Mouse (Mus musculus): ENCODE results near the gene Cmtm4. TPM values are rescaled to one million over a fixed set of nuclear protein-coding genes. Genes with fewer than 3 reads are reported as not detected.

Gene Cmtm4
- 8.0 and 9.4 TPM in 2 replicates for polyA plus RNA-seq (2021; fragmentation: Nextera tagmentation)
- long read RNA-seq, experiment 1, partial matches to known transcripts, result 0 of 48 reads
- long read RNA-seq, experiment 1, other reads (novel, unspliced or antisense), result 48 of 48 reads
- long read RNA-seq, experiment 2, partial matches to known transcripts, result 0 of 28 reads
- long read RNA-seq, experiment 2, other reads (novel, unspliced or antisense), result 28 of 28 reads

GRCm38 (mm10) chr8:104395703-104396357 lies at the start of gene Cmtm4:
Gene Cmtm4 (minus strand): TSS chr8:104395807.

GRCm38 (mm10) chr8:104442299-104443124 lies 46.9 kb upstream of the Cmtm4 start, which contains the start of gene Dync1li2:
Gene Dync1li2 (minus strand): TSS chr8:104443047.

GRCm38 (mm10) chr8:104339229-104339982 lies 56.2 kb downstream of the Cmtm4 start, which contains the start of gene Cmtm3:
Gene Cmtm3 (plus strand): TSS chr8:104339410.

GRCm38 (mm10) chr8:104321930-104322329 lies 73.7 kb downstream of the Cmtm4 start, which contains the start of gene Cmtm2b:
Gene Cmtm2b (plus strand): TSS chr8:104322230.

GRCm38 (mm10) chr8:104321267-104321666 lies 74.3 kb downstream of the Cmtm4 start, which contains the start of gene Gm11020:
Gene Gm11020 (plus strand): TSS chr8:104321567.

GRCm38 (mm10) chr8:104309441-104310155 lies 86.0 kb downstream of the Cmtm4 start, which contains the start of the genes Gm45711 and Cmtm1:
Gene Gm45711 (minus strand): TSS chr8:104310081.
Gene Cmtm1 (minus strand): TSS chr8:104310145.

Other genes starting within 250 kb of the Cmtm4 start
- 2.6 and 10.0 TPM in 2 replicates for gene Bean1, start 225.4 kb downstream of the Cmtm4 start, polyA plus RNA-seq (2021; fragmentation: Nextera tagmentation)
- 25.3 and 28.2 TPM in 2 replicates for gene Tk2, start 147.2 kb downstream of the Cmtm4 start, polyA plus RNA-seq (2021; fragmentation: Nextera tagmentation)
- gene Cklf, start 144.9 kb downstream of the Cmtm4 start, polyA plus RNA-seq (2021; fragmentation: Nextera tagmentation), result 6.6 and 8.2 TPM in 2 replicates
- gene Cmtm2a, start 102.6 kb downstream of the Cmtm4 start, polyA plus RNA-seq (2021; fragmentation: Nextera tagmentation), result not detected in 2 replicates
- not detected in 2 replicates for gene Gm45711, start 85.7 kb downstream of the Cmtm4 start, polyA plus RNA-seq (2021; fragmentation: Nextera tagmentation)
- not detected in 2 replicates for gene Cmtm1, start 85.7 kb downstream of the Cmtm4 start, polyA plus RNA-seq (2021; fragmentation: Nextera tagmentation)
- not detected in 2 replicates for gene Gm11020, start 74.2 kb downstream of the Cmtm4 start, polyA plus RNA-seq (2021; fragmentation: Nextera tagmentation)
- not detected in 2 replicates for gene Cmtm2b, start 73.6 kb downstream of the Cmtm4 start, polyA plus RNA-seq (2021; fragmentation: Nextera tagmentation)
- gene Cmtm3, start 56.4 kb downstream of the Cmtm4 start, polyA plus RNA-seq (2021; fragmentation: Nextera tagmentation), result 8.1 and 14.0 TPM in 2 replicates
- gene Dync1li2, start 47.2 kb upstream of the Cmtm4 start, polyA plus RNA-seq (2021; fragmentation: Nextera tagmentation), result 33.3 and 33.6 TPM in 2 replicates
- gene Terb1, start 114.1 kb upstream of the Cmtm4 start, polyA plus RNA-seq (2021; fragmentation: Nextera tagmentation), result 0.48 and 0.63 TPM in 2 replicates
- 72.4 and 81.8 TPM in 2 replicates for gene Nae1, start 138.8 kb upstream of the Cmtm4 start, polyA plus RNA-seq (2021; fragmentation: Nextera tagmentation)
- 24.9 and 25.1 TPM in 2 replicates for gene Car7, start 138.9 kb upstream of the Cmtm4 start, polyA plus RNA-seq (2021; fragmentation: Nextera tagmentation)
- 8.7 and 9.8 TPM in 2 replicates for gene Pdp2, start 195.6 kb upstream of the Cmtm4 start, polyA plus RNA-seq (2021; fragmentation: Nextera tagmentation)
- gene Cdh16, start 228.6 kb upstream of the Cmtm4 start, polyA plus RNA-seq (2021; fragmentation: Nextera tagmentation), result not detected in 2 replicates
- 1.1 and 1.7 TPM in 2 replicates for gene Rrad, start 235.5 kb upstream of the Cmtm4 start, polyA plus RNA-seq (2021; fragmentation: Nextera tagmentation)
- 108 and 110 TPM in 2 replicates for gene Ciao2b, start 246.2 kb upstream of the Cmtm4 start, polyA plus RNA-seq (2021; fragmentation: Nextera tagmentation)

All from left cerebral cortex, adult 6 months (tissue).